Mouse (Mus musculus) CH12.LX (cell line): ENCODE measurements around the gene Ktn1. TPM values are rescaled to one million over a fixed set of nuclear protein-coding genes. Genes with fewer than 3 reads are reported as not detected.

Experiments used
- DNase-seq: peaks from one replicate; pipeline ENCODE4 v3.0.0-alpha.2; 2013; ENCODE audit errors: extremely low read depth
- H3K27ac ChIP-seq: 2 replicates; pipeline ENCODE4 v1.5.1; 2012; ENCODE audit warnings: low read depth, mild to moderate bottlenecking, control low read depth, moderate library complexity; ENCODE audit not compliant: insufficient read depth
- H3K27me3 ChIP-seq: replicated peaks from 2 replicates; pipeline ENCODE3; 2012; ENCODE audit warnings: inconsistent platforms
- H3K36me3 ChIP-seq, 2 experiments: replicated peaks in 1 of 2; 2 replicates each; pipeline versions ENCODE3 to v1.6.1; 2012; ENCODE audit warnings: inconsistent platforms in 1 of 2, low read length in 1 of 2, mild to moderate bottlenecking in 1 of 2, mixed read lengths in 1 of 2, moderate library complexity in 1 of 2; ENCODE audit not compliant: control insufficient read depth in 1 of 2, insufficient read depth in 1 of 2
- H3K4me1 ChIP-seq, 2 experiments: 2 replicates each; pipeline ENCODE4 v1.6.1; 2012; ENCODE audit warnings: inconsistent platforms in 1 of 2, moderate library complexity in 1 of 2; ENCODE audit not compliant: insufficient read depth in 2 of 2, control insufficient read depth in 1 of 2
- H3K4me2 ChIP-seq: 2 replicates; pipeline ENCODE4 v1.6.1; 2012; ENCODE audit warnings: low read depth, mild to moderate bottlenecking, control low read depth; ENCODE audit not compliant: poor library complexity, insufficient read depth, severe bottlenecking
- H3K4me3 ChIP-seq, 3 experiments: fragments of 150-350 bp in 1 of 3; sonication (generic) in 1 of 3; replicated peaks in 1 of 3; 2 replicates each; pipeline versions ENCODE3 to v1.5.1; 2011 to 2012; ENCODE audit warnings: low read depth in 2 of 3, low read length in 2 of 3, mild to moderate bottlenecking in 2 of 3, moderate library complexity in 2 of 3, control low read depth in 1 of 3, improper control_type of control experiment in 1 of 3, inconsistent platforms in 1 of 3, mixed read lengths in 1 of 3; ENCODE audit not compliant: poor library complexity in 1 of 3
- H3K79me2 ChIP-seq: replicated peaks from 2 replicates; pipeline ENCODE4 v1.6.1; 2012; ENCODE audit warnings: mild to moderate bottlenecking, moderate library complexity; ENCODE audit not compliant: control insufficient read depth, poor library complexity, insufficient read depth, severe bottlenecking; ENCODE audit errors: extremely low read depth
- H3K9ac ChIP-seq: 2 replicates; pipeline ENCODE4 v1.6.1; 2012; ENCODE audit warnings: low read depth, mild to moderate bottlenecking, control low read depth, moderate library complexity; ENCODE audit not compliant: insufficient read depth
- H3K9me3 ChIP-seq: replicated peaks from 2 replicates; pipeline ENCODE3; 2012; ENCODE audit warnings: low read length, inconsistent platforms, mixed read lengths
- BHLHE40 ChIP-seq: IDR thresholded peaks from 2 replicates; pipeline ENCODE4 v1.6.1; 2011; ENCODE audit warnings: mild to moderate bottlenecking, low read depth, low read length, improper control_type of control experiment
- CHD1 ChIP-seq: IDR thresholded peaks from 2 replicates; pipeline ENCODE4 v1.6.1; 2012; ENCODE audit warnings: low read depth, low read length, improper control_type of control experiment, inconsistent platforms
- CHD2 ChIP-seq: IDR thresholded peaks from 2 replicates; pipeline ENCODE4 v1.6.1; 2011; ENCODE audit warnings: low read length, improper control_type of control experiment
- E2F4 ChIP-seq: IDR thresholded peaks from 2 replicates; pipeline ENCODE4 v1.6.1; 2011; ENCODE audit warnings: low read depth, low read length, improper control_type of control experiment; ENCODE audit not compliant: insufficient replicate concordance
- ELF1 ChIP-seq: IDR thresholded peaks from 2 replicates; pipeline ENCODE4 v1.6.1; 2014; ENCODE audit warnings: low read depth, mild to moderate bottlenecking, inconsistent platforms, low read length, improper control_type of control experiment
- HCFC1 ChIP-seq: IDR thresholded peaks from 2 replicates; pipeline ENCODE4 v1.6.1; 2012; ENCODE audit warnings: low read depth, mild to moderate bottlenecking, inconsistent platforms, low read length, improper control_type of control experiment
- KAT2A ChIP-seq: IDR thresholded peaks from 2 replicates; pipeline ENCODE4 v1.6.1; 2012; ENCODE audit warnings: low read length, improper control_type of control experiment, inconsistent platforms; ENCODE audit not compliant: insufficient replicate concordance
- MAX ChIP-seq: IDR thresholded peaks from 2 replicates; pipeline ENCODE4 v1.6.1; 2011; ENCODE audit warnings: low read length, improper control_type of control experiment
- MYC ChIP-seq: IDR thresholded peaks from 2 replicates; pipeline ENCODE4 v1.6.1; 2011; ENCODE audit warnings: low read depth, mild to moderate bottlenecking, improper control_type of control experiment, low read length
- NELFE ChIP-seq: IDR thresholded peaks from 2 replicates; pipeline ENCODE4 v1.6.1; 2011; ENCODE audit warnings: low read depth, low read length, improper control_type of control experiment
- NRF1 ChIP-seq: IDR thresholded peaks from 2 replicates; pipeline ENCODE4 v1.6.1; 2014; ENCODE audit warnings: low read depth, mild to moderate bottlenecking, inconsistent platforms, low read length, improper control_type of control experiment, moderate library complexity
- POLR2A ChIP-seq: IDR thresholded peaks from 2 replicates; pipeline ENCODE4 v1.6.1; 2011; ENCODE audit warnings: low read depth, mild to moderate bottlenecking, improper control_type of control experiment, low read length
- RAD21 ChIP-seq: IDR thresholded peaks from 2 replicates; pipeline ENCODE4 v1.6.1; 2011; ENCODE audit warnings: low read depth, mild to moderate bottlenecking, low read length, improper control_type of control experiment, moderate library complexity
- RCOR1 ChIP-seq: conservative IDR thresholded peaks from 2 replicates; pipeline ENCODE4 v1.6.1; 2012; ENCODE audit warnings: low read depth, mild to moderate bottlenecking, inconsistent platforms, low read length, improper control_type of control experiment
- SIN3A ChIP-seq: IDR thresholded peaks from 2 replicates; pipeline ENCODE4 v1.6.1; 2012; ENCODE audit warnings: low read length, improper control_type of control experiment, inconsistent platforms
- TBP ChIP-seq: conservative IDR thresholded peaks from 2 replicates; pipeline ENCODE4 v1.6.1; 2011; ENCODE audit warnings: low read depth, low read length, improper control_type of control experiment
- TCF12 ChIP-seq: IDR thresholded peaks from 2 replicates; pipeline ENCODE4 v1.6.1; 2014; ENCODE audit warnings: low read depth, mild to moderate bottlenecking, inconsistent platforms, low read length, improper control_type of control experiment
- UBTF ChIP-seq: IDR thresholded peaks from 2 replicates; pipeline ENCODE4 v1.6.1; 2012; ENCODE audit warnings: low read depth, mild to moderate bottlenecking, inconsistent platforms, low read length, improper control_type of control experiment, moderate library complexity
- ZNF384 ChIP-seq: IDR thresholded peaks from 2 replicates; pipeline ENCODE4 v1.6.1; 2012; ENCODE audit warnings: low read depth, low read length, improper control_type of control experiment, inconsistent platforms
- dilution Hi-C: fragments of 300-500 bp; cut with MboI; formaldehyde crosslinking; loops from 2 replicates; pipeline ENCODE4 v1.14.3; 2020; ENCODE audit warnings: low sequenced_read_pairs; ENCODE audit not compliant: extremely low pct_unique_long_range_greater_than_20kb, extremely low pct_ligation_motif_present
- in situ Hi-C: fragments of 300-500 bp; cut with MboI; formaldehyde crosslinking; loops from 3 replicates; pipeline ENCODE4 v1.14.3; 2019; ENCODE audit warnings: low sequenced_read_pairs, low pct_ligation_motif_present, low pct_unique_long_range_greater_than_20kb, mixed read lengths
- polyA plus RNA-seq: library from polyadenylated mRNA; unstranded; fragments of >175 nt; gene quantifications from 2 replicates; pipeline ENCODE4 v1.2.1, GENCODE M21; 2012; ENCODE audit warnings: low read depth; ENCODE audit not compliant: insufficient read length
- total RNA-seq, 2 experiments: library from RNA; depleted of rRNA; stranded (reverse); fragments of 300-350 nt in 1 of 2; fragments of >200 nt in 1 of 2; gene quantifications; 2 replicates each; pipeline ENCODE4 v1.2.3; 2012 to 2014

Ktn1 gene
- total RNA-seq (2012; rRNA removed): 19.8 and 23.2 TPM in 2 replicates
- 25.6 and 31.1 TPM in 2 replicates for total RNA-seq (2014; rRNA removed)
- 56.5 and 69.7 TPM in 2 replicates for polyA plus RNA-seq

- dilution Hi-C loops: no loop called here
- H3K9ac ChIP-seq: peak within 1 kb of the TSS; percentile 66
- TF ChIP-seq CHD2 (no peak), E2F4 (no peak), CHD1 (0 out of 2 replicates have a peak, but pooled peaks have one; percentile 12), TBP (0 out of 2 replicates have a peak, but pooled peaks have one; percentile 38), ELF1 (no peak)
Observed at GRCm38 (mm10) chr14:47648218-47648617, at the start of gene Ktn1. Gene Ktn1 (plus strand): TSS chr14:47648448.

GRCm38 (mm10) chr14:47613254-47613653, 35.0 kb upstream of the Ktn1 start:
- Histone ChIP-seq H3K36me3 (no peaks in the 10 kb centered on the region), H3K27ac (no peak overlapping the region), H3K79me2 (no peaks in the 10 kb centered on the region)
- in situ Hi-C loops: no loop called here
- TF ChIP-seq SIN3A: no peak
- TF ChIP-seq TCF12: no peak
- no peak for TF ChIP-seq UBTF
- no peak for TF ChIP-seq ZNF384
- no peak for TF ChIP-seq CHD2
- no peak for TF ChIP-seq HCFC1
- no peak for TF ChIP-seq NELFE
- TF ChIP-seq MAX: no peak
- no peak for TF ChIP-seq POLR2A
- TF ChIP-seq NRF1: no peak
- TF ChIP-seq MYC: no peak
- TF ChIP-seq BHLHE40: no peak
- TF ChIP-seq KAT2A: no peak
- TF ChIP-seq RAD21: no peak
- TF ChIP-seq RCOR1: no peak
- no peak for TF ChIP-seq CHD1
- TF ChIP-seq, all 38 proteins: peak for 0
- H3K4me2 ChIP-seq: no peak overlapping the region
- H3K4me1 ChIP-seq: peaks cover 0 to 5% of the 10 kb centered on the region in 2 experiments; a peak in 2 of 4 replicates
- no peak for DNase-seq
- H3K9me3 ChIP-seq: peaks cover 2% of the 10 kb centered on the region
- no peak overlapping the region for H3K9ac ChIP-seq
- H3K4me3 ChIP-seq: no peak overlapping the region
- no peaks in the 10 kb centered on the region for H3K27me3 ChIP-seq
- dilution Hi-C loops: no loop called here

More at GRCm38 (mm10) chr14:47648218-47648617, at the start of gene Ktn1:
- DNase-seq: no peak
- Histone ChIP-seq H3K27ac (peak within 1 kb of the TSS; percentile 37), H3K9me3 (no peaks in the 10 kb centered on the region), H3K4me1 (peaks cover 2 to 33% of the 10 kb centered on the region in 2 experiments; a peak in 3 of 4 replicates), H3K79me2 (peaks cover 25% of the 10 kb centered on the region), H3K4me2 (peak within 1 kb of the TSS; percentile 83), H3K27me3 (no peaks in the 10 kb centered on the region), H3K36me3 (peaks cover 0 to 4% of the 10 kb centered on the region in 2 experiments), H3K4me3 (peak within 1 kb of the TSS; percentile 69 to 99 (median 88))
- in situ Hi-C loops: no loop called here
